Mouse (Mus musculus): ENCODE results near the gene Rnf214.

The Rnf214 gene

GRCm38 (mm10) chr9:45936883-45937282 is 30.2 kb upstream of the Rnf214 start:
- peak; percentile 11 for DNase-seq (ENCODE audit: extremely low read depth, low read depth)

DNA sequence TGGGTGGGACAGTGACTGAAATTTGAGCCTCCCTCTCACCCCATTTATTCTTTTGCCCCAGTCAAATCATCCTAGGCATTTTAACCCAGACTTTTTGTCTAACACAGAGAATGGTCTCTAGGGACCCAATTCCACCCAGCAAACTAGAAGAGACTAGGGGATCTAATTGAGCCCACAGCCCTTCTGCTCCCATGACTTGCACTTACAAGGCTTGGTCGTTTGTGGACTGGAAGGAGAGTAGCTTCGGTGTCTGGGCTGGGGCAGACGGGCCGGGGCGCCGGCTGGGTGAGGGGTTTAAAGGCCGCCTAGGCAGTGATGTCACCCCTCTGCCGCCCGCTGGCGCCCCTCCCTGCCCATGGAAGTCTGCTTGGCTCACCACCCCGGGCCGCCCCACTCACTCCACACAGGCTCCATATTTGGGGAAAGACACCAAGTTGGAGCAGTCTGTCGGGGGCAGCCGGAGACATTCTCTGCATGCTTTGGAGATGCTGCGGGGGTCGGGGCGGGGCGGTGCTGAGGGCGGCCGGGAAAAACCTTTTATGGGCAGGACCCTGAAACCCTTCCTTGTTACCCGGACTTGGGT is 29.0 kb upstream of the Rnf214 start, which contains the start of gene Tagln:
Gene Tagln (minus strand): TSS at position 431 of the 583 bp plus-strand sequence.
- no peak for DNase-seq (ENCODE audit: extremely low read depth, low read depth)

DNA sequence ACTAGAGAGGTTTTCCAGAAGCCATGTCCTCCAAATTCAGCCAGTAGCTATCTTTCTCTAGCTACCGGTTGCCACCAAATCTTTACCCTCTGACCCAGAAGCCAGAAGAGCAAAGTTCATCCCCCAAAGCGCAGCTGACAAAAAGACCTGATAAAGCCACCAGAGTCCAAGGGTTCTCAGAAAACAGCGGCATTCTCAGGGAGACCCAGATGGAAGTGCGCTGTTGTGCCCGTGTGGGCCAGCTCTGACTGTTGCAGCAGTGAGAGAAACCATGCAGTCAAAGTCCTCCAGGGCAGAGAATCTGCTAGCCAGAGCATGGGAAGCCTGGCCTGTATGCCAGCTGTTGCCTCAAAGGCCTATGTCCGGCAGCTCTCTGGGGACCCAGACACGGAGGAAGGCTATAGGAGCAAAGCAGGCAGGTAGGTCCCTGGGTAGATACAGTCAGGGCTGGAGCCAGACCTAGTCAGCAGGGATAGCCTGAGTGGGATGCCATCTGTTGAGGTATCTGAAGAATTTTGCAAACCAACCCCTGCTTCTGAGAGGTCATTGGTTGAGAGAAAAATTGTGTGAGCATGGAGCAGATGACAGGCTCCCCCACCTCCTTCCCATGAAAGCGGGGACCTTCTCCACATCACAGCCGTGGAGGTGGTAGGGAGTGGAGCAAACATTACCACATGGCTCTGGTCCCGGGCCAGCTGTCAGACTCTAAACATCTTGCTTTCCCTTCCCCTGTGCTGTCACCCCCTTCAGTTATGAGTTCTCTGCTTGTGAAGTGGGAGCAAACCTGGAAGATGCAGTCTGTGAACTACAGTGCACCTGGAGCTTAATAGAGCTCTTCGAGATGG is 26.1 kb upstream of the Rnf214 start:
- no peak for DNase-seq (ENCODE audit: extremely low read depth, low read depth)

GRCm38 (mm10) chr9:45931958-45932357 is 25.2 kb upstream of the Rnf214 start:
- no peak for DNase-seq (ENCODE audit: extremely low read depth, low read depth)

- DNase-seq (ENCODE audit: extremely low read depth, low read depth): no peak
Observed at GRCm38 (mm10) chr9:45929285-45929684, 22.6 kb upstream of the Rnf214 start.

DNA sequence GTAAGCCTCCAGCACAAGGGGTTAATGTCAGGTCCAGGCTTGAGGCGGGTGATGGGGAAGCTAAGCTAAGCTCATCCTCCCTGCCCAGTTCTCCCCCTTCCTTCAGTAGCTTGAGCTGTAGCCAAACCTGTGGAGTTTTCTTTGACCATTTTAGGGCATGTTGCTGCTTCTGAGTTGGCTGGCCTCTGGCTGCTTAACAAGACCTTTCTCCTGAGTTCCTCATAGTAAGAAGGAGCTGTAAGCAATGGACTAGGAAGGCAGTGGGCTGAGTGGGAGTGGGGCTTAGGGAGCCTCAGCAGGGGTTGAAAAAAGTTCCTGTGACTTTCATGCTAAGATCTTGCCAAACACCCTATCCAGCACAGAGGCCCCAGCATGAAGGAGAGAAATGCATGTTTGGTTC is 13.2 kb upstream of the Rnf214 start:
- DNase-seq (ENCODE audit: extremely low read depth, low read depth): no peak

- no peak for DNase-seq (ENCODE audit: extremely low read depth, low read depth)
Observed at GRCm38 (mm10) chr9:45917041-45917934, 10.6 kb upstream of the Rnf214 start.

DNA sequence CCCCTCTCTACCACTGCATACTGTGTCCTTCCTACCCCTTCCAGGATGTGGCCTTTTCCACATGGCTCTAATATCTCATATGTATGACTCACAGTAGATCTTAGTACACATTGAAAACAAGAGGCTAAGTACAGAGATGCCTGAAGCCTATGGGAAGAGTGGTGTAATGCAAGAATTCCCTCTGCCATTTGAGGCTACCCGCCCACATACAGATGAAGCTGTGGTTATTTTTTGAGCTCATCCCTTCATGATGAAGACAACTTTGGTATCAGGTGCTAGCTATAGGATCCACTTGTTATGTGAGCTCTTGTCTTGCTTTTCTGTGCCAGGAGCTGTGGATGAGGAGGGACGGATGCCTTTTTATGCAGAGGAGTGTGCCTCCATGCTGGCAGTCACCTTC is 8.9 kb upstream of the Rnf214 start:
- DNase-seq (ENCODE audit: extremely low read depth, low read depth): no peak

DNA sequence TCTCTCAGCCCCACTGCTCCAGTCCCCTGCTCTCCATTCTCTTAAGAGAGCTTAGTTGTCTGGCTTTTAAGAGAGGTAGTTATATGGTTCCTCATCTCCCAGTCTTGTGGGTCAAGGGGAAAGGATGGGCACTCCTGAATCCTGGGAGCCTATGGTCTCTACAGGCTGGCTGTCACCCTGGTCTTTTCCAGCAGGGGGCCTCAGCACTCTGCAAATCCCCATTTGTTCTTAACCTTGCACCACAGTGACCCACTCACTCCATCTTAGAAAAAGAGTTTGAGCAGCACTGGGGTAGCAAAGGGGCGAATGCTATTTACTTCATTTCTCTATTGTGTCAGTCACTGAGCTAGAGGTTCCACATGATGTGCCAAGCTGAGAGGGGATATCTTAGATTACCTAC is 5.0 kb upstream of the Rnf214 start:
- DNase-seq (ENCODE audit: extremely low read depth, low read depth): no peak

- no peak for DNase-seq (ENCODE audit: extremely low read depth, low read depth)
Observed at GRCm38 (mm10) chr9:45910995-45911394, 4.3 kb upstream of the Rnf214 start.

GRCm38 (mm10) chr9:45907078-45907428 is 342 bp upstream of the Rnf214 start:
- no peak for DNase-seq (ENCODE audit: extremely low read depth, low read depth)

GRCm38 (mm10) chr9:45905811-45906237 is 887 bp downstream of the Rnf214 start:
- DNase-seq (ENCODE audit: extremely low read depth, low read depth): no peak

- no peak for DNase-seq (ENCODE audit: extremely low read depth, low read depth)
Observed at GRCm38 (mm10) chr9:45905196-45905595, 1.5 kb downstream of the Rnf214 start.

DNA sequence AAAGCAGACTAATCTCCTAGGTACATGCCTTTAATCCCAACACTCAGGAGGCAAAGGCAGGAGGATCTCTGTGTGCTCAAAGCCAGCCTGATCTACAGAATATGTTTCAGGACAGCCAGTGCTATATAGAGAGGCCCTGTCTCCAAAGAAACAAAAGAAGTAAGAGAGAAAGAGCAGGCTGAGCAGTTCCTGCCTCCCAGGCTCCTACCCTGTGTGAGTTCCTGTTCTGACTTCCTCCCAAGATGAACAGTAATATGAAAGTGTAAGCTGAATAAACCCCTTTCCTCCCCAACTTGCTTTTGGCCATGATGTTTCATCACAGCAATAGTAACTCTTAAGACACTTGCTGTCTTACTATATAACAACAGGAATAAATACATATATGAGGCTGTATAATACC is 13.0 kb downstream of the Rnf214 start:
- no peak for DNase-seq (ENCODE audit: extremely low read depth, low read depth)

DNA sequence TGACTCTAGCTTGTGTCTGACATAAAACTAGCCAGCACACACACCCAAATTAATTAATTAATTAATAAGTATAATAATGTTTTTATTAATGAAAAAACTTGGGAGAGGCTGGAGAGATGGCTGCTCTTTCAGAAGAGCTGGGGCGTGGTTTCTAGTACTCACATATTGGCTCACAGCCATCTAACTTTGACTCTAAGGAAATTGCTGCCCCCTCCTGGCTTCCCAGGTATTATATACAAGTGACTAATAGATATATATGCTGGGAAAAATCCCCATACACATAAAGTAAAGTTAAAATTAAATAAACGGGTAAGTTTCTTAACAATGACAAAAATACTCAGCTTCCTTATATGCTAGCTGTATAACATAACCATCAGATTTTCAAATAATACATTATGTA is 28.8 kb downstream of the Rnf214 start:
- DNase-seq (ENCODE audit: extremely low read depth, low read depth): no peak

- DNase-seq (ENCODE audit: extremely low read depth, low read depth): no peak
Observed at GRCm38 (mm10) chr9:45870265-45870664, 36.4 kb downstream of the Rnf214 start.

DNA sequence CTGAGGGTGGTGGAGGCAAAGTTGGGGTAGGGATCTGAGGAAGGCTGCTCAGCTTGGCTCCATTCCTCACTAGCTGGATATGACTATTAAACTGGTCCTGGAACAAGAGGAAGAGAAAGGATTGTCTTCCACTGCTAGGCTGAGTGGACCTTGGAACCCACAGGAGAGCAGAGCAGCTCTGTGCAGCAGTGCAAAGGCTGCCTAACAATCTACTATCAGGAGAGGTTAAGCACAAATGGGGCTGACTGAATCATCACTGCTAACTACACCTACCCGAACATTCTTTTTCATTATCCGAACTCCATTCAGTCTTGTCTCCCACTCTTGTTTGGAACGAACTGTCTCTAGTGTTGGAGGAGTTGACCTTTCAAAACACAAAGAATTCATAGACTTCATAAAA is 37.5 kb downstream of the Rnf214 start:
- DNase-seq (ENCODE audit: extremely low read depth, low read depth): no peak

DNA sequence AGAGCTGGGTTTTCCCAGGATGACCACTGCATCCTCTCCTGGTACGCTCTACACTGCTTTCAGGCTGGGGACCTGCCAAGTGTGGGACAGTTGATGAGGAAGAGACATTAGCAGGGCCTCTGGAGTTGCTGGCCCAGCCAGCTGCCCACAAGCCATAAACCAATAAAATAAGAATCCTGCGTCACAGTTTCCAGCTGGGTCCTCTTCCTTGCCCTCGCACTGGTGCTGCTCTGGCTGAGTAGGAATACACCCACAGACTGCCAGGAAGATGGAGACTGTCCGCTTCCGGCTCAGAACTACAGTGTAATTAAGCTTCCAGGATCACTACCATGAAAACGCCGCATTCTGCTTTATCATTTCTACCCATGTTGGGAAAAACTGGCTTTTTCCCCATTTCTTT is 44.9 kb downstream of the Rnf214 start:
- no peak for DNase-seq (ENCODE audit: extremely low read depth, low read depth)

DNA sequence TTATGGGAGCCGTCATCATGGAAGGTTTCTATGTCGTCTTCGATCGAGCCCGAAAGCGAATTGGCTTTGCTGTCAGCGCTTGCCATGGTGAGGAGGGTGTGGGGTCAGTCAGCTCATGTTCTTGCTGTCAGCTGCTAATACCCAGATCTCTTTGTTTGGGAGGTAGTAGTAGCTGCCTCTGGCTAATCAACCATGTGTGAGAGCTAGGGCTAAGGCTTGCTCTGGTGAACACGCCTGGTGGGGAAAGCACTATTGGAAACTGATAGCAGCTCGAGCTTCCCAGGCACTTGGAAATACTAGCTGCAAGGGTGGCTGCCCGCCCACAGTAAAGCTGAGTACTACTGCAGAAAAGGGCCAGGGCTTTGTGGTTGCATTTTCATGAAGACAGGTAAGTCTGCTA is 47.3 kb downstream of the Rnf214 start:
- DNase-seq (ENCODE audit: extremely low read depth, low read depth): no peak

- no peak for DNase-seq (ENCODE audit: extremely low read depth, low read depth)
Observed at GRCm38 (mm10) chr9:45854136-45854535, 52.6 kb downstream of the Rnf214 start.

DNA sequence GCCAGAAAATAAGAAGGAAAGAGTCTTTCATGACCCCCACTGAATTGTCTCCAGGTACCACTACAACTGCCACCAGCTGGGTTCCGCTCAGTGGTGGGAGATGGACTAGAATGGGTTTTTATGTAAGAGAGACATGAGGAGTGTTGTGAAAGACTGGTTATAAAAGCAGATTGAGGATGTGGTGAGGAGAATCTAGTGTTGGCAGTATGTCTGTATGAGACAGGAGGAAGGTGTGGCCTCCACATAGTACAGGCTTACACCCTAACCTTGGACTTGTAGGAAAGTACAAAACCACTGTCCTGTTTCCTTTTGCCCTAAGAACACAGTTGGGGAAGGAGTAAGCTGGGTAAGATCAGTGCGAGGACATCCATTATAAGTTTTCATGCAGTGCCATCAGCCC is 53.0 kb downstream of the Rnf214 start:
- DNase-seq (ENCODE audit: extremely low read depth, low read depth): no peak

GRCm38 (mm10) chr9:45851776-45852175 is 54.9 kb downstream of the Rnf214 start:
- no peak for DNase-seq (ENCODE audit: extremely low read depth, low read depth)
